Mouse (Mus musculus): ENCODE results near the gene Carmil1. TPM values are rescaled to one million over a fixed set of nuclear protein-coding genes. Genes with fewer than 3 reads are reported as not detected.

Gene Carmil1
- 4.4 TPM for polyA plus RNA-seq (2012; fragmentation: generic; extraction: Trizol)
- long read RNA-seq, experiment 1, partial matches to known transcripts, result 1 of 4 reads
- long read RNA-seq, experiment 1, other reads (novel, unspliced or antisense), result 3 of 4 reads
- long read RNA-seq, experiment 2, partial matches to known transcripts, result 3 of 20 reads
- long read RNA-seq, experiment 2, other reads (novel, unspliced or antisense), result 16 of 20 reads

DNA sequence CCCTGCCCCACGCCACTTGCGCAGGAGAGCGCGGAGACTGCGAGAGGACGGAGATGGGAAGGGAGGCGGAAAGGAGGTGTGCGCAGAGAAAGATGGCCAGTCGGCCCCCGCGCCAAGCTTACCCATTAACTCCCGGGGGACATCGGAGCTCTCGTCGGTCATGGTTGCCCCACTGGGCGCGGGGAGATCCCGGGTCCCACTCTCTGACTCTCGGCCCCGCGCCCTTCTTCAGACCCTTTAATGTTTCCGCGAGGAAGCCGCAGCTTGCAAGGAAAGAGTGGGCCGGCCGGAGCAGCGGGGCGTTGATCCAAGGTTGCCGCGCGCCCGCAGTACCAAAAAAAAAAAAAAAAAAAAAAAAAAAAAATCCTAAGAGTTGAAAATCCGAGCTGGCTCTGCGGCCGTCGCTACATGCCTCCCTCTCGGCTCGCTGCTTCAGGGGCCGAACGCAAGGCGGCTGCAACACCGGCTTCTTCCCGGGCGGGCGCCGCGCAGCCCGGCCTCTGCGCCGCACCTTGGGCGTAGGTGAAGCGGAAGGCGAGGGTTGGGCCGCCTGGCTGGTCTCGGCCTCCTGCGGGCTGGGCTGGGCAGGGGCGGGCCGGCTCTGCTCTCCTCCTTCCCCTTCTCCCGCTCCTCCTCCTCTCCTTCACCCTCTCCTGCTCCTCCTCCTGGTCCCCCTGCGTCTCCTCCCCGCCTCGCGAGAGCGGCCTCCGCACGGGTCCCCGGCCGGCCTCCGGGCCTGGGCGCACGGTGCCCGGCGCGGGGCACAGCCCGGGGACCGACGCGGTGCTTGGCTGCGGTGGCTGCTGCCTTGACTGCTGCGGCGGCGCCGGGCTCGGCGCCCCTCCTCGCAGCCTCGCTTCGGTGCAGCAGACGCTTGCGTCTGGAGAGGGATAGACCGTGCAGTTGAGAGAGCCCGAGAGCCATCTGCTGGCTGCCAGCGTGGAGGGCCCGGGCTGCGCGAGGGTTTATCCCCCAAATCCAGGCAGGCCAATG lies at the start of gene Carmil1:
Carmil1 (minus strand) TSS at position 357 of the 993 bp plus-strand sequence.
- H3ac ChIP-seq (ENCODE audit: control insufficient read depth, insufficient read length, low read depth), result peak within 1 kb of the TSS; percentile 72
- H3K36me3 ChIP-seq (ENCODE audit: control insufficient read depth, insufficient read depth), result no peaks in the 10 kb centered on the region
- peaks cover 11% of the 10 kb centered on the region for H3K79me2 ChIP-seq (ENCODE audit: control insufficient read depth, insufficient read depth)
- TF ChIP-seq MAX (IDR thresholded peaks at IDR 0.05) (peak; percentile 37), CEBPB (IDR thresholded peaks at IDR 0.05; ENCODE audit: low read depth) (no peak), CTCF (IDR thresholded peaks at IDR 0.05; ENCODE audit: control insufficient read depth, insufficient read depth, insufficient read length) (peak; percentile 90)
- H3K4me3 ChIP-seq (ENCODE audit: insufficient read depth, poor library complexity, severe bottlenecking), result peak within 1 kb of the TSS; percentile 52
- no peaks in the 10 kb centered on the region for H3K79me3 ChIP-seq (ENCODE audit: low read depth)
- H3K27me3 ChIP-seq (ENCODE audit: control insufficient read depth, insufficient read depth, insufficient read length), result no peaks in the 10 kb centered on the region

DNA sequence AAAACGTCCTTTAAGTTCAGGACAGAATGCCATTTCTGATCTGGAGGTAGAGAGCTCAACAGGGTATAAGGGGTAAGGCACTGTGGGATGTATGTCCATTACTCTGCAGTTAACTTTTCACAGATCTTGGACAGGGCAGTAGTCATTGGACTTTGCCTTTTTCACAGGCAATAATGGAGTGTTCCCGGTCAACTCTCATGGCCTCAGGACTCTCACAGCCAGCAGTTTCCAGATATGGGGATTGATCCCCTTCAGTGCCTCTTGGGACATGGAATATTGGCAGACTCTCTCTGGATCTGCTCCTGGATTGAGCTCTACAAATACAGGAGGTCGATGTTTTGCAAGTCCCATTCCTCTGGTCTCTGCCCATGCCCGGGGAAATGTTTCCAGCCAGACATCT lies 49.5 kb upstream of the Carmil1 start:
- Histone ChIP-seq H3ac (ENCODE audit: control insufficient read depth, insufficient read length, low read depth) (no peak overlapping the region), H3K79me3 (ENCODE audit: low read depth) (no peaks in the 10 kb centered on the region), H3K79me2 (ENCODE audit: control insufficient read depth, insufficient read depth) (no peaks in the 10 kb centered on the region), H3K27me3 (ENCODE audit: control insufficient read depth, insufficient read depth, insufficient read length) (peaks cover 23% of the 10 kb centered on the region), H3K36me3 (ENCODE audit: control insufficient read depth, insufficient read depth) (no peaks in the 10 kb centered on the region), H3K4me3 (ENCODE audit: insufficient read depth, poor library complexity, severe bottlenecking) (no peak overlapping the region)
- TF ChIP-seq CTCF (IDR thresholded peaks at IDR 0.05; ENCODE audit: control insufficient read depth, insufficient read depth, insufficient read length) (no peak), MYOD1 (IDR thresholded peaks at IDR 0.05; ENCODE audit: control insufficient read depth, insufficient read length, low read depth) (no peak), CEBPB (IDR thresholded peaks at IDR 0.05; ENCODE audit: low read depth) (no peak), USF1 (IDR thresholded peaks at IDR 0.05; ENCODE audit: low read depth) (no peak), MYOG (IDR thresholded peaks at IDR 0.05; ENCODE audit: control insufficient read depth, extremely low read depth, insufficient read length) (no peak), FOSL1 (IDR thresholded peaks at IDR 0.05; ENCODE audit: insufficient read depth, low read length, poor library complexity, severe bottlenecking) (no peak), MAX (IDR thresholded peaks at IDR 0.05) (no peak)

DNA sequence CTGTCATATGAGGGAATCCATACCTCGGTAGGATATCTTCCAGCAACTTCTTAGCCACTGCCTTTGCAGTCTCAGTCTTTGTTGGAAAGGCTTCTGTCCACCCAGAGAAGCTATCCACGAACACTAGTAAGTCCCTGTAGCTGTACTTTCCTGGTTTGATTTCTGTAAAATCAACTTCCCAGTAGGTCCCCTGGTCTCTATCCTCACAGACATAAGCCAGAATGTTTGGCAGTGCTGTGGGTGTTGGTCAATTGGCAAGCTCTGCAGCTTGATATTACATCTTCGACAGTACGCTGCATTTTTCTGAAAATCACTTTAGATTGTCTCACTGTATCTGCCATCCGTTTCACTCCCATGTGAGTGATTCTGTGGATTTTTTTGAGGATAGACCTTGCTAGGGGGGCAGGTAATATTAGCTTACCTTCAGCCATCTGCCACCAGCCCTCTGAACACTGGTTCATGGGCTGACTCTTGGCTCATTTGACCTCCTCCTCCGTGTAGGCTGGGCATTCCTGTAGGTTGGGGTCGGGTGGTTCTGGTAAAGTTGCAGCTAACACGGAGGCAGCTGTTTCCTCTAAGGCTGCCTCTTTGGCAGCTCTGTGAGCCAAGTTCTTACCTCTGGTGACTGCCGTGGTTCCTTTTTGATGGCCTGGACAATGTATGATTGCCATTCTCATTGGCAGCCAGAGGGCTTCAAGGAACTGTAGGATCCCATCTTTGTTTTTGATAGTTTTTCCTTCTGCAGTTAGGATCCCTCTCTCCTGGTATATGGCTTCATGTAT lies 47.6 kb upstream of the Carmil1 start:
- no peak overlapping the region for H3K4me3 ChIP-seq (ENCODE audit: insufficient read depth, poor library complexity, severe bottlenecking)
- H3K79me3 ChIP-seq (ENCODE audit: low read depth), result no peaks in the 10 kb centered on the region
- H3K36me3 ChIP-seq (ENCODE audit: control insufficient read depth, insufficient read depth), result no peaks in the 10 kb centered on the region
- TF ChIP-seq MYOG (IDR thresholded peaks at IDR 0.05; ENCODE audit: control insufficient read depth, extremely low read depth, insufficient read length), result no peak
- TF ChIP-seq FOSL1 (IDR thresholded peaks at IDR 0.05; ENCODE audit: insufficient read depth, low read length, poor library complexity, severe bottlenecking), result no peak
- no peak for TF ChIP-seq CEBPB (IDR thresholded peaks at IDR 0.05; ENCODE audit: low read depth)
- no peak for TF ChIP-seq MYOD1 (IDR thresholded peaks at IDR 0.05; ENCODE audit: control insufficient read depth, insufficient read length, low read depth)
- no peak for TF ChIP-seq MAX (IDR thresholded peaks at IDR 0.05)
- TF ChIP-seq CTCF (IDR thresholded peaks at IDR 0.05; ENCODE audit: control insufficient read depth, insufficient read depth, insufficient read length), result no peak
- no peaks in the 10 kb centered on the region for H3K79me2 ChIP-seq (ENCODE audit: control insufficient read depth, insufficient read depth)
- no peak overlapping the region for H3ac ChIP-seq (ENCODE audit: control insufficient read depth, insufficient read length, low read depth)
- H3K27me3 ChIP-seq (ENCODE audit: control insufficient read depth, insufficient read depth, insufficient read length), result peaks cover 23% of the 10 kb centered on the region

- H3K4me3 ChIP-seq (ENCODE audit: insufficient read depth, poor library complexity, severe bottlenecking), result no peak within 1 kb of the TSS
- TF ChIP-seq MAX (IDR thresholded peaks at IDR 0.05) (no peak), MYOD1 (IDR thresholded peaks at IDR 0.05; ENCODE audit: control insufficient read depth, insufficient read length, low read depth) (no peak), CTCF (IDR thresholded peaks at IDR 0.05; ENCODE audit: control insufficient read depth, insufficient read depth, insufficient read length) (no peak), USF1 (IDR thresholded peaks at IDR 0.05; ENCODE audit: low read depth) (no peak), MYOG (IDR thresholded peaks at IDR 0.05; ENCODE audit: control insufficient read depth, extremely low read depth, insufficient read length) (no peak), FOSL1 (IDR thresholded peaks at IDR 0.05; ENCODE audit: insufficient read depth, low read length, poor library complexity, severe bottlenecking) (no peak), CEBPB (IDR thresholded peaks at IDR 0.05; ENCODE audit: low read depth) (no peak)
- H3K79me2 ChIP-seq (ENCODE audit: control insufficient read depth, insufficient read depth), result no peaks in the 10 kb centered on the region
- no peak within 1 kb of the TSS for H3ac ChIP-seq (ENCODE audit: control insufficient read depth, insufficient read length, low read depth)
- H3K27me3 ChIP-seq (ENCODE audit: control insufficient read depth, insufficient read depth, insufficient read length), result peaks cover 23% of the 10 kb centered on the region
- H3K36me3 ChIP-seq (ENCODE audit: control insufficient read depth, insufficient read depth), result no peaks in the 10 kb centered on the region
- no peaks in the 10 kb centered on the region for H3K79me3 ChIP-seq (ENCODE audit: low read depth)
Observed at GRCm38 (mm10) chr13:24327201-24327600, 46.6 kb upstream of the Carmil1 start, which contains the start of gene Cmah. Gene Cmah, plus strand, starts transcription at chr13:24327404.

DNA sequence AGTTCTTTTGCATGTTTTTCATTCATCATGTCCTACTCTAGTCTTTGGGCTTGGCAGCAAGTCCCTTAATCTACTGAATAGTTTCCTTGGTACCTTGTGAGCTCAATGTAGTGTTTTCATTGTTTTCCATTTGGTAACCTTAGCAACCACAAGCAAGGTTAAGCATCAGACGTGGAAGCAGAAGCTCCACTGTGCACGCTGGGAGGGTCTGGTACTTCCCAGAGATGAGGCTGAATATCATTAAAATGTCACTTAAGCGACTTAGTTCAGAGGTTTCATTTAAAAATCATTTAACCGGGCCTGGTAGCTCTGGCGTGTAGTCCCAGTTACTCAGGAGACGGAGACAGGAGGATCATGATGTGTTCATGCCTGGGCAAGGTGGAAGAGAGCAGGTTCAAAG lies 40.7 kb upstream of the Carmil1 start:
- no peaks in the 10 kb centered on the region for H3K36me3 ChIP-seq (ENCODE audit: control insufficient read depth, insufficient read depth)
- TF ChIP-seq MYOD1 (IDR thresholded peaks at IDR 0.05; ENCODE audit: control insufficient read depth, insufficient read length, low read depth) (no peak), CTCF (IDR thresholded peaks at IDR 0.05; ENCODE audit: control insufficient read depth, insufficient read depth, insufficient read length) (no peak), MYOG (IDR thresholded peaks at IDR 0.05; ENCODE audit: control insufficient read depth, extremely low read depth, insufficient read length) (no peak), CEBPB (IDR thresholded peaks at IDR 0.05; ENCODE audit: low read depth) (no peak), FOSL1 (IDR thresholded peaks at IDR 0.05; ENCODE audit: insufficient read depth, low read length, poor library complexity, severe bottlenecking) (no peak), MAX (IDR thresholded peaks at IDR 0.05) (no peak), USF1 (IDR thresholded peaks at IDR 0.05; ENCODE audit: low read depth) (no peak)
- no peaks in the 10 kb centered on the region for H3K27me3 ChIP-seq (ENCODE audit: control insufficient read depth, insufficient read depth, insufficient read length)
- H3K79me2 ChIP-seq (ENCODE audit: control insufficient read depth, insufficient read depth), result no peaks in the 10 kb centered on the region
- H3ac ChIP-seq (ENCODE audit: control insufficient read depth, insufficient read length, low read depth), result no peak overlapping the region
- no peaks in the 10 kb centered on the region for H3K79me3 ChIP-seq (ENCODE audit: low read depth)
- H3K4me3 ChIP-seq (ENCODE audit: insufficient read depth, poor library complexity, severe bottlenecking), result no peak overlapping the region
